Mouse (Mus musculus) thymus, postnatal 0 days (tissue): Measurements from ENCODE around the gene Erc1. TPM values are rescaled to one million over a fixed set of nuclear protein-coding genes. Genes with fewer than 3 reads are reported as not detected.

Source experiments
- DNase-seq: peaks from one replicate; pipeline ENCODE4 v3.0.0-alpha.2; 2015; ENCODE audit warnings: low spot score
- polyA plus RNA-seq: library from polyadenylated mRNA; unstranded; fragments of >200 nt; fragmentation: Nextera tagmentation; extraction: Ambion mirVana; gene quantifications from 2 replicates; pipeline ENCODE4 v1.2.1, GENCODE M21; 2015

The Erc1 gene
- polyA plus RNA-seq, 1 experiment from 2014 or later: 4.7 TPM

DNA sequence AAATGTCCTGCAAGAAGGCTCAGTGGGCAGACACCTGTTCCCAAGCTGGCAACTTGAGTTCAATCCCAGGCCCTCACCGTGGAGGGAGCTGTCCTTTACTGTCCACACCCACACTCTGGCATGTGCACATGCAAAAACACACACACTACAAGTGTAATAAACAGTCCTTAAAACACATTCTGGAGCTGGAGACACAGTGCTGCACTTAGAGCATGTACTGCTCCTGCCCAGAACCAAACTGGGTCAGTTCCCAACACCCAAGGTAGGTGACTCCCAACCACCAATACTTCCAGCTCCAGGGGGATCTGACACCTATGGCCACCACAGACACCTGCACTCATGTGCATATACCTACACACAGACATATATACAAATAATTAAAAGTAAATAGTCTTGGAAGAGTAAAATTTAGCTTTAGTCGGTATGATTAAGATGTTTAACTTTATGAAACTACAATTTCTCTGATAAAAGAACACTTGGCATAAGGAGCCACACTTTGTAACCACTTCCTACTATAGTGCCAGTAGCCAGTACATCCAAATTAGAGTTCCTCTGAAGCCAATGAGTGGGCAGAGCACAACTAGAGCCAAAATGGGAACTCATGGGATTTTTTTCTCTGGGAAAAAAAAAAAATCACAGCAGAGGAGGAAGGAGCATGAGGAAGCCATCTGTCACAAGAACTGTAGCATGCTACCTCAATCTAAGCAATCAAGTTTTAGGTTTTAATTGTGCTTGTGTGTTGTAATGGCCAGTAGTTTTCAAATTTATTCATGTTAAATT, 39.1 kb downstream of the Erc1 start:
- DNase-seq: no peak

DNA sequence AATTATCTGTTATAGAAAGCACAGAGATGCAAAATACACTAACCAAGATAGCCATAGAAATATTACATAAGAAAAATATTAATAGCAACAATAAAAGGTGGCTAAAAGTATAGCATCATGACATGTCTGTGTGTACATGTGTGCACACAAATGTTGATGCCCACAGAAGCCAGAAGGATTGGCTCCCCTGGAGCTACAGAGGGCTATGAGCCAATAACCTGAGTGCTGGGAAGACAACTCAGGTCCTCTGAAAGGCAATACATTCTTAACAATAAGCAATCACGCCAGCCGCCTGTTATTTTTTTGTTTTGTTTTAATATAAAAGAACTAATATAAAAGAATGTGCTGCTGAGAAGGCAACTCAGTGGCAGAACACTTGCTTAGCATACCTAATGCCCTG, 44.7 kb downstream of the Erc1 start:
- DNase-seq: no peak

DNA sequence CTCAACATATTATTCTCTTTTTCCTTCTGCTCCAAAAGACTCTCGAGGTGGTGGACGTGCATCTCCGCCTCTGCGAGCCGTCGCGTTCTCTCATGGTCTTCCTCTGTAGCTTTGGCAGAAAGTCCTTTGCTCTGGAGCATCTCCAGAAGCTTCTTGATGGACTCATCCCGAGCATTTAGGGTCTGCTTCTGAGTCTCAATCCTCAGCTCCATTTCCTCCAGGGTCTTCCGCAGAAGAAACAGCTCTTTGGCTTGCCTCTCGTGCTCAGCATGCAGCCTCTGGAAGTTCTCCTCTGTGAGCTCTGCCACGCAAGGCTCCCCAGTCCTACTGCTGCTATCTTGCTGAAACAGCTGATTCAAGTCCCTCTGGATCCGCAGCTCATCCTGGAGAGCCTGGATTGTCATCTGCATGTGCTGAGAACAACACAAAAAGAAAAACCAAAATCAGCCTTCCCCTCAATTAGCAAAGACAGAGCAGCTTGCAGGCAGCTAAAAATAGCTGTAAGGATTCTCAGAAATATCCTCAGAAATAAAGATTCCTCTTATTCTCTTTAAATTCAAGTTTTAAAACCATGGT, 51.0 kb downstream of the Erc1 start:
- DNase-seq: no peak

DNA sequence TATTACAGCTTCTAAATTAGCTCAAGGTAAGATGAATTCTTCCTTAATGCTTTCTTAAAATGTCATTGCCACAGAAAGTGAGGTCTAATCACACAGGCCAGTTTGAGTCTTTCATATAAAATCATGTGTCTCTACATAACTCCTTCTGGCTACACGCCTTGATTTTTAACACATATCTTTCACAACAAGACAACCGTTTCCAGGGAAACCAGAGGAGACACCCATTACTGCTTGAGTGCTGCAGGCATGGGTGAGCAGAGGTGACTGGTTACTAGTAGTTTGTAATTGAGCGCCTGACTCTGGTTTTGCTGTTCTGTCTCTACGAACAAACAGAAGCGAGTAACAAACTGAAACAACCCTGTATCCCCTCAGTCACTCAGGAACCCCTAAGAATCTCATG, 51.7 kb downstream of the Erc1 start:
- no peak for DNase-seq

DNA sequence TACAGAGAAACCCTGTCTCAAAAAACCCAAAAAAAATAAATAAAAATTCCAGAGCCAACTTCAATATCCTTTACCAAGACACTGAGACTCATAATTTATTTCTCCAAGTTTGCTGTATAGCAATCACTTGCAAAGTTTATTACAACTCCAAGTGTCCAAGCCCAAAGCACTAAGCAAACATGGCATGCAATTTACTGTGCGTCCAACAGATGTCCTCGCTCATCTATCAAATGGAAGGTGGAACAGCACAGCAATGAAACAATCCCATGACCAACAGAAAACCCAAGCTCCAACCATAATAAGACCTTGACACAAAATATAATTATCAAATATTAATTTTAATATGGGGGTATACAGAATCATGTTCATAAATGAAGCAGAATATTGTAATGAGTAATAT, 55.4 kb downstream of the Erc1 start:
- peak; percentile 60 for DNase-seq

DNA sequence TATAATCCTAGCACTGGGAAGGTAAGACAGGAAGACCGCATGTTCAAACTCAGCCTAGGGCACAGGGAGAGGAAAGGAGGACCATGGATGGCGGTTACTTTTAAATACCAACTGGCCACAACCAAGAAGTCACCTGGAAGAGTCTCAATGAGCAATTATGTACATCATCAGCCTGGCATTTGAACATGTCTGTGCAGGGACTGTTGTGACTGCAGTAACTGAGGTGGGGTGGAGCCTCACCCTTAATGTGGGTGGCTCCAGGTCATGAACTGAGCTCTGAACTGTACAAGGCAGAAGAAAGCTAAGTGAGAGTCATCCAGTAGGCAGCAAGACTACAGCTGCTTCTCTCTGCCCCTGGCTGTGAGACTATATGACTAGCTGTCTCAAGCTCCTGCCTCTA, 65.6 kb downstream of the Erc1 start:
- DNase-seq: no peak

DNA sequence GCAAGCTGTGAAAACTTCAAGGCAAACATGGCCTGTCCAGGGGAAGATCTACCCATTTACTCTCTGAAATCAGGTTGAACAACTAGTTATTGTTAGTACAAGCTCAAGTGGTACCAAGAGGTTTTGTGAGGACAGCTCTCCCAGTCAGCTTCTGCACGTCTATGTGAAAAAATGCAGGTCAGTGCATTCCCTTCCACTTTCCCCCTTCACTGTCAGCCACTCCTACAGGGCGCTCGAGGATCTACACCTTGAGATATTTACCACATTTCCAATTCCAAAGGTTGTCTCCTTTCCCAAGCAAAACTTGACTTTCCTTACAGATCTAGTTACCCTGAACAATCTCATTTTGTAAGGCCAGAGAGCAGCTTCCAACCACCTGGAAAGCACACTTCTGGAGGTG, 66.9 kb downstream of the Erc1 start:
- no peak for DNase-seq

DNA sequence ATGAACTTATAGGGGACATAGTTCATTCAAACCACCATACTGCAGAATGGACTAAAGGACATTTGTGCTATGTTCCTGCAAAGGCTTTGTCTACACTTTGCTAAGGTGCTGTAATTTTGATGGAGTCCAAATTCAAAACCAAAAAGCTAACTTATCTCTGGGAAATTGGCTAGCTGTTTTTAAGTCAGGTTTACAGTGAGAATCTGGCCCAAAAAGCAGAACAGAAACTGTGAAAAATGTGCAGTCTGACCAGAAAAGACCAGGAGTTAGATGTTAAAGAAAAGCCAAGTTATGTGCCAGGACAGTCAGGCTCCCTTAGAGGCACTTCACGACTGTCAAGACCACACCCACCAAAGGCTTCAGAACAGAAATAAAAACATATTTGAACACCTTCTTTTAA, 79.2 kb downstream of the Erc1 start:
- DNase-seq: no peak

DNA sequence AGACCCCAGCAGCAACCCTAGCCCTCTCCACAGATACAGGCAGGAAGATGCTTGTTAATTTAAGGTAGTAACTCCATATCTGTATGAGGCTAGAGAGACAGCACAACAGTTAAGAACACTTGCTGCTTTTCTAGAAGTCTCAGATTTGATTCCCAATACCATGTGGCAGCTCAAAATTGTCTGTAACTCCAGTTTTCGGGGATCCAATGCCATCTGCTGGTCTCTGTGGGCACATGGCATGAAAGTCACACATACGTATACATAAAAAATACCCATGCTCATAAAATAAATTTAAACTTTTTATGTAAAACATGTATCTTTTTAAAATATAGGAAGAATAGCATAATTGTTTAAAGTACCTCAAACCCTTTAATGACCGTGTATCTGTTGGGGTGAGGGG, 83.6 kb downstream of the Erc1 start:
- peak; percentile 63 for DNase-seq

DNA sequence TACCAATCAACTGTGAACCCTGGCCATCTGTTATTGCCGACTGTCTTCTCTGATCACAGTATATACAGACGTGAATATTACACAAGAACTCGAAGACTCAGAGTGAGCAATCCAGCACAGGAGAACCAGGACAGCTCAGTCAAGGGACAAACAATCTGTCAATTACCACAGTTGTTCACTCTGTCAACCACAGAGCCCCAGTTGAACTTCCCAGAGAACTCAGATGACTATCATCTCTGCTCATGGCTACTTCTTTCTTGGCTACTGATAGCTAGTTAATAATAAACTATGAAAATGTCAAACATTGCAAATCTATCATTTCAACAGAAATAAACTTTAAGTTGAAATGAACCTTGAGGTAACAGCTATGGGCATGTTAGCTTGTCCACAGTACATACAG, 88.1 kb downstream of the Erc1 start:
- no peak for DNase-seq

DNA sequence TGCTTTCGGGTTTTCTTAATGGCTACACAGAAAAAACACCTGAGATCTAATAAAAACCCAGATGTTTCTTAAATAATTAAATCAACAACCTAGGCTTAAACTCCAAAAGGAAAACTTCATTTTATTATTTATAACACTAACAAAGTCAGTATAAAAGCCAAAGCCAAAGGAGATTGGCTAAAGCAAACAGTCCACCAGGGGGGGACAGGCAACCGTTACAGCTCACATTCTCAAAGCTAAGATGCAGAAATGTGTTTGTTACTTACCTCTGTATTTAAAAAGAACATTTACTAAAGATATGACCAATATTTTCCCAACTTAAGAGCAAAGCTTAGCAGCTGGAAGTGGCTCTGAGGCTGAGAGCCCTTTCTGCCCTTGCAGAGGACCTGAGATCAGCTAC, 89.5 kb downstream of the Erc1 start:
- no peak for DNase-seq

DNA sequence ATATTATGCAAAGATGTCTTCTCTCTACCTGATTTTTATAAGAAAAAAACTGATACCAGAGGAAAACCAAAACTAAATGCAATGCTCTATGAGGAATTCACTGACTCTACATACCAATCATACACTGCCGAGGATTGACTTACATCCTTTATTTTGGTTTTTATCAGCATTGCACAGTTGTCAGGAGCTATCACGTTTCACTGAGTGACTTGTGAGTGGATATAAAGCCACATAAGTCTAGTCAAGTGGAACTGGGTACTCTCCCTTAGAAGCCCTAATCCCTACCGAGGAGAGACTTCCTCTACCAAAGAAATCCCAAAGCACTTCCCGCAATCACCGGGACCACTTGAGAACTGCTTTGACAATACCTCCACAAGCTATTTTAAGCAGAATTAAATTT, 90.2 kb downstream of the Erc1 start:
- no peak for DNase-seq

DNA sequence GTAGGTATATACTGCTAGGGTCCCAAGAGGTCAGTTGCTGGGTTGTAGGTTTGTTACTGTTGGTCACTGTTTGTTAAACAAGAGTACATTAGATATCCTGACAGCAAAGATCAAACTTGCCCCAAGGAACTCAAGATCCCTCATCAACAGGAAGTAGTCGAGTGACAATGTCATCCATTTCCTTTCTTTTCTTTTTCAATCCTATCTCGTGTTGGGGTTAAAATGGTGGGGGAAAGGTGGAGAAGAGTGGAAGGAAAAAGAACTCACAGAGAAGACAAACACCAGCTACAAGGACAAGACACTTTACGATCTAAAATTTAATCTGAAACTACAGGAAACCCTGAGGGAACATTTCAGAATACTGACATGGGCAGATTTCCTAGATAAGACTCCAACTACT, 92.1 kb downstream of the Erc1 start:
- peak; percentile 45 for DNase-seq

DNA sequence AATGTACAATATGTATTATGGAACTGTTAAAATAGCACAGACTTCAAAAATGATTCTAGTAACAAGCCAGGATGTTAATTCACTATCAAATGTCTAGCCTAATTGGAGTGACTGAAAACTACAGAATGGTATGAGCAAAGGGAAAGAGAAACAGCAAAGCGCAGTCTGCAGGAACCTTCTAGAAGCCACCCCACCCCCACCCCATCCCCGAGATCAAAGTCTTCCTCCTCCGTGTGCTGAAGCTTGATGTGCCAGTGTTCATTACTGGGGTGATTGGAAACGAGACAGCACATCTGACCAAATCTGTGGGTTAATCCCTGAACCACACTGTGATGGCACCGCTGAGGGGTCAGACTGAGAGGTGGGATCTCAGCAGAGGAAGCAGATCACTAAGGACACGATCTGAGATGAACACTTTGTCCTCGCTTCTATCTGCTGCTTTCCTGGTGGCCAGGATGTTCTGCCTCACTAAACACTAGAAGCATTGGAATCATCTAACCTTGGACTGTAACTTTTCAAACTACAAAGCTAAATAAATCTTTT, 98.8 kb downstream of the Erc1 start:
- DNase-seq: peak; percentile 65

DNA sequence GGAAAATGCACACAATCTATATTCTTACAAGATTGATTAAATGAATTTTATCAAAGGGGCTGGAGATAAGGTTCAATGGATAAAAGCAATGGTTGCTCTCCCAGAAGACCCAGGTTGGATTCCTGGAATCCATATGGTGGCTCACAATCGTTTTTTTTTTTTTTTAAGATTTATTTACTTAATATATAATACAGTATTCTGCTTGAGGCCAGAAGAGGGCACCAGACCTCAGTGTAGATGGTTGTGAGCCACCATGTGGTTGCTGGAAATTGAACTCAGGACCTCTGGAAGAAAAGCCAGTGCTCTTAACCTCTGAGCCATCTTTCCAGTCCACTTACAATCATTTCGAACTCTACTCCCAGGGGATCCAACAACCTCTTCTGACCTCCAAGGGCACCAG, 106.1 kb downstream of the Erc1 start:
- DNase-seq: no peak

DNA sequence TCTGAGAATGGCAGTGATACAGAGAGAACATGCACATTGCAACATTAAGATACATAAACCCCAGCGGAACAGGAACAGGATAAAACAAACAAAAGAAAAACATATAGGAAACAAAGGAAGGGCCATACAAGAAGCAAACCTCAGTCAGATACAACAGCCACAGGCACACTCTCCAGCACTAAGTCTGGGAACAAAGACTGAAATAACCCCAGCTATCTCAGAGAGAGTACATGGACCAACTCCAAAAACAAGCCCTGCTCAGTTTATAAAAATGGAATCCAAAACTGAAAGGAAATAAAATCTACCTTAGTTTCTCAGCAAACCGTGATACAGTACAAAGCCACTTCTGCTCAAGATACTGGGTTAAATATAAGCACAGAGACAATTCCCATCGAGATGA, 107.4 kb downstream of the Erc1 start:
- DNase-seq: no peak

DNA sequence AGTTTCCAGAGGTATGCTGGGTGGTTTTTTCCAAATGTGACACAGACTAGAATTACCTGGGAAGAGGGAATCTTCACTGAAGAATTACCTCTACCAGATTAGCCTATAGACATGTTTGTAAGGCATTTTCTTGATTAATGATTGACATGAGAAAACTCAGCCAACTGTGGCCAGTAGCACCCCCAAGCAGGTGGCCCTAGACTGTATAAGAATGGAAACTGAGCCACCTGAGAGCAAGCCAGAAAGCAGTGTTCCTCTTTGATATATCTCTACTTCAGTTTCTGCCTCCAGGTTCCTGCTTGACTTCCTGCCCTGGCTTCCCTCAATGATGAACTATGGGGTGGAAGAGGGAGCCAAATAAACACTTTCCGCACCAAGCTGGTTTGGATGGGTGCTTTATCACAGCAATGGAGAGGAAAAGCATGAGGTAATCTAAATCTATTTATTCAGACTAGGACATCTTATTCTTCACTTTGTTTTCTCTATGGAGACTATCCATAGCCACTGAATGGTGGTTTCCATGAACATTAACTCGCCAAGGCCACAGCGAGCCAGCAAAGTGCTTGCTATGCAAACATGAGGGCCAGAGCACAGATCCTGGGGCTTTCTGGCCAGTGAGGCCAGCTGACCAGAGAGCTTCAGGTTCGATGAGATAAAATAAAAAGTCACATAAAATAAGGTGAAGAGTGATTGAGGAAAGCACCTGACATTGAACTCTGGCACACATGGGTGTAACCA, 109.2 kb downstream of the Erc1 start:
- no peak for DNase-seq

DNA sequence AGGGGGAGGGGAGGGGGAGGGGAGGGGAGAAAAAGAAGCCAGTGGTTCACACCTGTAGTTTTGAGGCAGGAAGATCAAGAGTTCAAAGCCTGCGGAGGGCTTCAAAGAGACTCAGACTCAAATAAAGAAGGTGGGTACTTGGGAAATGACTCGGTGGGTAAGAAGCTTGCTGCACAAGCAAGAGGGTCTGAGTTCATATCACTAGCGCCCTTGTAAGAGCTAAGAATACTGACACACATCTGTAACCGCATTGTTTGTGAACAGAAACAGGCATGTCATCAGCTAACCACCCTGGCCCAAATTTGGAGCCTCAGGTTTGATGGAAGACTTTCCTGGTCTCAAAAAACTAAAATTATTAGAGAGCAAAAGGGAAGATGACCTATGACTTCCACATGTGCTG, 110.3 kb downstream of the Erc1 start:
- peak; percentile 75 for DNase-seq

DNA sequence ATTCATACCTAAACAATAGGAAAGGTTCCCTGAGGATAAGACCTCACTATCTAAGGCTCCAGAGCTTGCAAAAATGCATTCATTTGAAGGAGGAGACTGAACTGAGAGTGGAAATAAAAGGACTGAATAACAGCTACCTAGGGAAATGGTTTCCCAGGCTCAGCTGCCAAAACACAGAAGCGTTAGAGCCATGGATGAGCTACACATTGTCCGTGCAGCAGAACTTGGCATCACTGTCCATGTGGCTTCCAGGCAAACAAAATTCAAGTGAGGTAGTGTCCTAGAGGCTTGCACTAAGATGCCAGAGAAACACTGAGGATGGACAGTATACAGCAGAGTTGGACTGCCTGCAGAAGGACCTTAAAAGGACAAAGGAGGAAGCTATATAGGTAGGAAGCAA, 112.0 kb downstream of the Erc1 start:
- DNase-seq: no peak

DNA sequence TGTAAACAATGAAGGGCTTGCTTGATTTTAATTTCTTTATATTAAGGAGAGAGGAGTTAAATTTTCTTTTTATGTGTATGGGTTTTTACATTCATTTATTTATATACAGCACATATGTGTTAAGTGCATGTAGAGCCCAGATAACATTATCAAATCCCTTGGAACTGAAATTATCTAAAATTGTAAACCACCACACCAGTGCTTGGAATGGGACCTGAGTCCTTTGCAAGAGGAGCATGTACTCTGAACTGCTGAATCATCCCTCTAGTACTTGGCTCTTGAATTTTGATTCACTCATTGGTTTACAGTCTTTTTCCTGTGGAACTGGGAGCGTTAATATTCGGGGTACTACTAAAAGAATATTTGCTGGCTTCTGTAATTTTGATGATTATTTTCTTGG, 116.8 kb downstream of the Erc1 start:
- DNase-seq: no peak

DNA sequence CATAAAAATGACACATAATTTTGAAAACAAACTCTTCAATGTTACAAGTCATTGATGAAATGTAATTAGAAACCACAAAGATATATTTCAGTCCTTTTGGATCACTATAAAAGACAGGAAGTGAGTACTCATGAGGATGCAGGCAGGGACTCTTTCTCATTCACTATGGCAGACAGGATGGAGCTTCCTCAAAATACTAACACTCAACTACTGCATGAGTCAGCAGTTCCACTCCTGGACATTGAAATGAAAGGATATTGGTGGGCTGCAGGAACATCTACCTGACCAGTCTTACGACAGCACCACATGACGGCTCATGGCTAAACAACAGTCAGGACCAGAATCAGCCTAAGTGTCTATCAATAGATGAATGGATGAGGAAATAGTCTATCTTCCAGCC, 132.7 kb downstream of the Erc1 start:
- no peak for DNase-seq

DNA sequence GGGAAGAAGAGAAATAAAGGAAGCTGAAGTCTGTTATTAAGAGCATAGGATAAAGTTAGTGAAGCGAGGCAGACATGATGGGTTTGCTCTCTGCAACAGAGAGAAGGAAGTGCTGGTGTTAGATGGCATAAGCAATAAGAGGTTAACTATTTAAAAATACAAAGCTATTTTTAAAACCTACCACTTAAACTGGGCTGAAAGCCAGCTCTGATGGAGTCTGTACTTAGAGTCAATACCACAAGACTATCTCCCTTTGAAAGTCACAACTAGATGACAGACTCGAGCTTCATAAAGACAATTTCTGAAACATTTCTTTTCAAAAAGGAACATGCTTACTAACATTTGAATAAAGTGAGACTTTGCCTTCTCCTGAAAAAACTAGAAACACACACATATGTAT, 134.0 kb downstream of the Erc1 start:
- no peak for DNase-seq

DNA sequence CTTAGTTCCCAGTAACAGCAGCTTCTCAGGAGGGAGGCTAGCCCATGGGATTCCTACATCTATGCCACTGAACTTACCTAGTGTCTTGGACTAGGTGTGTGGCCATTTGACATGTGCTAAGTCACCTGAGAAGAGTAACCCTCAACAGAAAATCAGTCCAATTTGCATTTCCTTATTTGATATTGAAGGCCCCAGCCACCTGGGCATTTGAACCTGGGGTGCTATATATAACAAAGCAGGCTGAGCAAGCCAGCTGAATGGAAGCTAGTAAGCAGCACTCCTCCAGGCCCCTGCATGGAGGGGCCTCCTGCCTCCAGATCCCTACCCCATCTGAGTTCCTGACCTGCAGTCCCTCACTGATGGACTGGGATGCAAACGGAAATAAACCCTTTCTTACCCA, 135.5 kb downstream of the Erc1 start:
- DNase-seq: peak; percentile 18
